Mouse (Mus musculus) layer of hippocampus, postnatal 10 days (tissue): Measurements from ENCODE around the gene Ptprd. TPM values are rescaled to one million over a fixed set of nuclear protein-coding genes. Genes with fewer than 3 reads are reported as not detected.
"Not testable (repeated sequence)": the region's sequence is repeated elsewhere in the genome, so short reads cannot be mapped to it uniquely, and the experiment has no call there.

Experiments used
- DNase-seq, 2 experiments: peaks; one replicate each; pipeline ENCODE4 v3.0.0; 2021; ENCODE audit warnings: low spot score in 2 of 2
- total RNA-seq, 2 experiments: library from RNA; stranded (reverse); gene quantifications; 2 replicates each; pipeline ENCODE4 v1.2.3; 2021

Ptprd gene
- total RNA-seq, 2 experiments from 2014 or later, result 196 to 217 TPM

DNA sequence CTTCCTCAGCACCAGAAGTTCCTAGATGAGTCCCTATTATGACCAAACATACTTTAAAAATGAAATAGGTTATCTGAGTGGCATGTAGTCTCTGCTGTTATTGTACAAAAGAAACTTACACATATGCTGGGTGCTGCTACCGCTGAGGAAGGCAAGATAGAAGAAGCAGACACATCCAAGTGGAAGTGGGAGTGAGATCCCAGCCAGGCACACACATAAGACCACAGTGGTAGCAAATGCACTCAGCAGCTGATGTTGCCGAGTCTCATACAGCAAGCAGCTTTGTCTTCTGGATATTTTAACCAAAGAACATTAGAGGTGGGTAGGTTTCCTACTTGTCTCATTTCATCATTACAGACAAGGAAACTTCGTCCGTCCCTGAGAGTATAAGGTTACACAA, 1759.5 kb downstream of the Ptprd start:
- DNase-seq, result no peak

DNA sequence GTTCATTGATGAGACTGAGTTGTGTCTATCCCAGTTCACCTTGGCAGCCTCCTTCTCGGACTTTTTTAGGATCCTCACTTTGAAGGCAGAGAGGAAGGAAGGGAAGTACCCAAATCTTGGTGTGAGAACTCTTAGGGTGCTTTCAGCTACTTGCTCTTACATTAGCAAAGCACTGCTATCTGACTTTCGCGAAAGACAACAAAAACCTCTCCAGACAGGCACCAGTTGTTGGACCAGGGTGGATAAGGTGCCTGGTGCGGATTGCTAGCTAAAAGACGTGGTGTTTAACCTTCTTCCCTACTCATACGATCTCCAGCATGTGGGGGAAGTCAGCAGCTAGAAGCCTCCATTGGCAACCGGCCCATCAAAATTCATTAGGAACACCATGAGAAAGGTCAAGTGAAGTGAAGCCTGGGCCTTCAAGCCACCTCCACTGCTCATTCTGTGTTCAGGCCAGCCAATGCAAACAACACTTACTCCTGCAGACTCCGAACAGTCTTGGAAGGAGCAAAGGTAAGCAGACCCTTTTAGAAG, 1760.7 kb downstream of the Ptprd start:
- DNase-seq, result no peak

DNA sequence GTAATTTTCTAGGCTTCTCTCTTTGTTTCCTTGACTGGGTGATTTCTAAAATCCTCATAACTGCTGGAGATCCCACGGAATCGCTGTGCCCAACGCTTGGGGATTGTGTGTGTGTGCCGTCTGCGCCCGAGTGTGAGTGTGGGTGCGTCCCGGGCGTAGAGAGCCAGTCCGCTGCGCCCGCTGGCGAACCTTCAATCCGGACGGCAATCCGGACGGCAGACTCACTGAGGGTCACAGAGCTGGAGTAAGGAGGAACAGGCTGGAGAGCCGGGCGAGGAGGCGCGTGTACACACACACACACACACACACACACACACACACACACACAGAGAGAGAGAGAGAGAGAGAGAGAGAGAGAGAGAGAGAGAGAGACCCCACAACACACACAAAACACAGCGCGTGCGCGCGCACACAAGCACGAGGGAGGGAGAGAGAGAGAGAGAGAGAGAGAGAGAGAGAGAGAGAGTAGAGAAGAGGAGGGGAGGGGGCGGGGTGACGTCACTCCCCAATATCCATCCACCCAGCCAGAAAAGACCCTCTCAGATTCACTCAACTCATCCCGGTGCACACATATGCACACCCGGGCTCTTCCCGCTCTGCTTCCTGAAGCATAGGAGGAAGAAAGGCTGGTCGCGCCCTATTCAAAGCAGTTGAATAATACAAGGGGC, 1761.3 kb downstream of the Ptprd start:
- peak; percentile 63 to 71 for DNase-seq

DNA sequence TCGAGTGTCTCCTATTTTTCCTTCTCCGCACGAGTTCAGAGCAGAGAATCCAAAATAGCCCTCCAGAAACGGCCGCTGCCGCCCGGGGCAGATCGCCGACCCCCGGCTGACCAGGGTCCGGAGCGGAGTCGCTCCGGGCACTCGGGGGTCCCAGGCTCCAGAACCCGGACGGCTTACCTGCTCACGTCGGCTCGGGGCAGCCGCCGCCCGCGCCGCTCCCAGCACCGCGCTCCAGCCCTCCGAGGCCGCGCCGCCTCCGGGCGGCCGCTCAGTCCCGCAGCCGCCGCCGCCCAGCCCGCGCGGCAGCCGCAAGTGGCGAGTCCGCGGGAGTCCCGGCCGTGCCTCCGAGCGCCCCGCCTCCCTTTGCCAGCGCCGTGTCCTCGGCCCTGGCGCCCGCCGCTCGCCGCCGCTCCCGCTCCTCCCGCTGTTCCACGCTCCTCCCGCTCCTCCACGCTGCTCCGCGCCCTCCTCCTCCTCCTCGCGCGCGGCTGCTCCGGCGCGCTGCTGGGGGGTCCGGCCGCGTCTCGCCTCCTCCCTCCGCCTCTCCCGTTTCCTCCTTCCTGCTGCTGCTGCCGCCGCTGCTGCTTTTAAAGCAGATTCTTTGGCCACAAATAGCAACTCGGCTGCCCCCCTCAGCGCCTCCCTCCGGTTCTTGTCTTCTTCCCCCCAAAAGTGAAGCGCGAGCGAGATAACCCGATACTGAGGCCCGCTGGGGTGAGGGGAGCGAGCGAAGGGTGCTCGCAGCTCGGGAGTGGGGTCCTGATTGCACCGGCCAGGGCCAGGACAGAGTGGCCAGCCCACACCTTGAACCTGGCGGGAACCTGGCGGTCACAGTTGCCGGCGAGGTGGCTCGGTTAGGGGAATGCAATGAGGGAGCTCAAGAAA, 1762.1 kb downstream of the Ptprd start:
- DNase-seq, result peak; percentile 70 to 81

DNA sequence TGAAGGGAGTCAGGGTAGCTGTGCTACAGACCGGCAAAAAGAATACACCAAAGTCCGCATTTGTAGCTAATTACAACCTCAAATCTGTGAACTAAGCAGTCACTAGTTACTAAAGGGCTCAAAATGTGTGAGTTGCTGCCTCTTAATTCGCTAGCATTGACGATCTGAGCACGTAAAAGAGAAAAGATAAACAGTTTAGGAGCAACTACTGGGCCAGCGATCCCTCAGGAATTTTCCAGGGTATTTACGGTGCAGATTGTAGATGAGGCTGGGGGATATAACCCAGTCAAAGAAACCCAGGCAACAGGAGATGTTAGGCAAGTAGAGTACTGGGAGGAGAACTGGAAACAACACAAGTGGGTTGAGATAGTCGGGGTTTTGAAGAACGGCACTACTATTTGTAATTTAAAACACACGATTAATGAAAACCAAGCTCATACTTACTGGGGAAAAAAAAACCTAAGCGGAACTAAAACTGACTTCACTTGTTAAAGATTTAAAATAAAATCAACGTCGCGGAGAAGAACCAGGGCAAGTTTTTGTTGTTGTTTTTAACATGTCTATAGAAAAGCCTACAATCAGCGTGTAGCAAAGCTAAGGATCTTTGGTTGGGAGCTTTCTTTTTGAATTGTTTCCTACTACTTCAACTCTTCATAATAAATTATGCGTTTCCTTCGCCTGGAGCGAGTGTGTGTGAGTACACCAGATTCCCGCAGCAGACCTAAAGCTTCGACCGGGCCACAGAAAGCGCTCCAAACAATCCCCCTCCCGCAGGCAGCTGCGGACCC, 1762.9 kb downstream of the Ptprd start:
- no peak for DNase-seq

DNA sequence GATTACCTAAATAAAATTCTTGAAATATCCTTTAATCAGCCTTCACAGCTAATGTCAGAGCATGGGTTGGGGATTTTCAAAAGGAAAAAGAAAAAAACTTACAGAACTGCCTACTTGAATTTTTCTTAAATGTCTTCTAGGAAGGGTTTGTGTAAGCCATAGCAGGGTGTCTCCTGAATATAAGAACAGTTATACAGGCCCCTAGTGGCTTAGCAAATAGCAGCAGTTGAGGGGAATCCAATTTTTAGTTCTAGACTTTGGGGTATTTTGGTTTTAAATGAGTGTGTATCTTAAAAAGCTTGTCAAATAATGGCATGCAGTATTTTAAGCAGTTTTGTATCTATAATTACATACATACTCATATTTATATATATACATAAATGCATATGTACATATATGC, 1764.4 kb downstream of the Ptprd start:
- no peak for DNase-seq

DNA sequence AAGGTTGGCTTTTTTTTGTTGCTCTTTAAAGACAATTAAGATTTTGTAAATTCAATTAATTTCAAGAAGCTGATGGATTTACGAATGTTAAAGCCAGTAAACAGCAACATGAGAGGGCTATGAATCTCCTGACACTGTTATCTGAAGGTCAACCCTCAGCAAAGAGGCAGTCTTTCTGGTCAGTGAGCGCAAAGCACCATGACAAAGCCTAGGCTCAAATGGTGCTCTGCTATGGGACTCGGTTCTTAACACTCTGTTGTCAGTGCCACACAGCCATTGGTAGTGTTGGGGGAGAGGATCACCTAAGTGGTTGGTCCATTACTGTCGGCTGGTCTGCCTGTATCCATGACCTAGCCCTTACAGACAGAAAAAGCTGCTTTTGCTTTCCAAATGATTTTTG, 1767.0 kb downstream of the Ptprd start:
- no peak for DNase-seq

DNA sequence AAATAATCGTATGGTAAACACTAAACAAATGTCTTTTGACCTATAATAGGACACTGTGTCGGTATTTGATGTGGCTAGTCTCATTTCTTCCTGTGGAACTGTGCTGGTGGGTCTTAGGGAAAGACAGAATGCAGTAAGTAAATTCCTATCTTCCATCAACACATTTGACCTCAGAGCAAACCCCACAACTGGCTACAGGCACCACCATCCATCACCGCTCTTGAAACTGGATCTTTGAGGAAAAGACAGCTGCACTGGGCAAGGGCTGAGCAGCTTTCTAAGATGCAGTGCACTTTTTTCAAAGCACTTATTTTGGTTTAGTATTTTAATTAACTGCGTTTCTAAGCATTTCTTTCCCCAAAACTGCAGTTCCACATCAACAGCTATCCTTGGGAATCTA, 1768.2 kb downstream of the Ptprd start:
- DNase-seq, result no peak

DNA sequence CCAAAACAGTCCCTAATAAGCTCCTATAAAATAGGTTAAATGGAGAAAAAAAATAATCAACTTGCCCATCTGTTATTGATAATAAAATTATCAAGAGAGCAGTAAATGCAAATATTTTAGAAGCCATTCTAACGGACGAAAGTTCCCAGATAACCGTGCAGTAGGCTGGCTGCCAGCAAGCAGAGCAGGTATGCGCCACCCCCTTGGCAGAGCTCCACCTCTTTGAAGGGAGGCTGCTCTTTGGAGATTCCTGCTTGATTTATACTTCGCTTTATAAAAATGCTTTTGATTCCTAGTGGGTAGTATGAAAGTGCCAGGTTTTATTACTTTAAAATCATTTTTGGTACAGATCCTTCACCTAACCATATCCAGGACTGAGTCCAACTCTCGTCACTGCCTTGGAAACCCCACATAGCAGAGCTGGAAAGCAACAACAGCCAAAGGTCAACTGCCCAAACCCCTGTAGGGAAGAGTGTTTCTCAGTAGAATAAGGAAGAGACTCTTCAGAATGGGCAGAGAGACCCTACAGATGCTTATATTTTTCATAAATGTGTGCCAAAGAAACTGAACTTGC, 1770.9 kb downstream of the Ptprd start:
- no peak for DNase-seq

DNA sequence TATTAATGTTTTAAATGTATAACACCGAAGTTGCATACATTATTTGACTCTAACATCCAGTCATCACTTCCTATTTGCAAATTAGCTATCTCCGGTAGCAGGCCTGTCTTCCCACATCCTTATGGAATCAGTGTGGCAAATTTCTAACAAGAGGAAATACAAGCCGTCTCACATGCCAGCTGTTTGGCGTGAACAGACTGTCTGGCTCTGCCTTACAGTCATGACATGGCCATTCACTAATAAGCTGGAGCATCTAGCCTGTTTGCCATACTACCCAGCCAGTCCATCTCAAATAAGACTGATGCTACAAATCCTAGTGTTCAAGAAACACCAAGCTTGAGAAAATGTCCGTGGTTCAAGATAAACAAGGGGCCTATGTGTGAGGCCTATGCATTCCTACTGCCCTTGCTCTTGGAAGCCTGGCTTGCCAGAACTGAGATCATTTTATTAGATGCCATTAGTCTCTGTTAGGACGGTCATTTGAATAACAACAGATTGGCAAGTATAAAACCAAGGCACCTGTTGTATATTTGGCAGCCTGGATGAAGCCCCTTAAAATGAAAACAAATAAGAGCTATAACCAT, 1773.2 kb downstream of the Ptprd start:
- no peak for DNase-seq

DNA sequence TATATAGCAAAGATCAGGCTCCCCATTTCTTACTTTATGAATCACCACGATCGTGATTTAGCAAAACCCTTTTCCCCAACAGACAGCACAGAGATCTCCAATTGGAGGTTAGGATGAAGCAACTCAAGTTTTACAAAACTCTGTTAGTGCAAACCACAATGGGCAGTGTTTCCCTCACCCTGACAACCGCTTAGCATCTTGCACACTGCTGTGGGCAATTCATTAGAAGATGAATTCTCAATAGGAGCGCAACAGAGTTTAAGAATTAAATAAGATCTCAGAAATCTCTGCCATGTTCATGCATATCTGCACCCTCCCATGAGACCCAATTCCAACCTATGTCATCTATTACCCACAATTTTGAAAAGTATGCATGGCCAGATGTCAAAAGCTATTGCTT, 1773.7 kb downstream of the Ptprd start:
- DNase-seq, result no peak

DNA sequence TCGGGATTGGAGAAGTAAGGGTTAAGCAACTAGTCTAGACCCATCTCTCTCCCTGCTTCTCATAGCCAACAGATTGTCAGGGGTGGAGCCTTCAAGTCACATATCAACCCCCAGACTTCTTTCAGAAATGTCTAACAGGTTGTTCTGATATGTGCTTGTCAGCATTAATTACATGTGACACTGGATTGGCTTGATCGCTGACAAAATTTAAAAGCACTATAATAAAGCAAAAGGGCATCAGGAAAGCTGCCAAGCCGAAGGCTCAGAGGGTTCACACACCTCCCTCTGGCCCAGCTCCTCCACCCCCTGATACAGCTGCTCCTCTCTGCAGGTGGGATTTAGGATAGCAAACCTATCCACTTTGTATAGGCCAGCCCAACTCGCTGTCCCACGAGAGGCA, 1775.8 kb downstream of the Ptprd start:
- DNase-seq, result no peak

DNA sequence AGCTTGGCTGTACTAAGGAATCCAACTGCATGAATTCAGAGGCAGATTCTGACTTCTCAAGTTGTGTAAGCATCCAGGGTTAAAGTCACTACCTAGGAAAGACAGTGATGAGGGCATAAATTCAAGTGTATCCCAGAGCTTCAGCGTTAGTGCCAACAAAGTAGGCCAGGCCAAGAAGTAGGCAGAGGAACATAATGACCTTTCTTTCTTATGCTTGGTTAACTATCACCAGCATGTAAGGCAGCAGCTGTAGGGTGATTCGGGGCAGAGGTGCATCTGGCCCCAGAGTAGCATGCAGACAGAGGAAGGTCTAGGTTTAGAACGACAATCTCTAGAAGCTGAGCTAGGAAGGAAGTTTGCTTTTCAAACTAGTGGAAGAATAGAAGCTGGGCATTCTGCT, 1782.0 kb downstream of the Ptprd start:
- DNase-seq, result no peak

DNA sequence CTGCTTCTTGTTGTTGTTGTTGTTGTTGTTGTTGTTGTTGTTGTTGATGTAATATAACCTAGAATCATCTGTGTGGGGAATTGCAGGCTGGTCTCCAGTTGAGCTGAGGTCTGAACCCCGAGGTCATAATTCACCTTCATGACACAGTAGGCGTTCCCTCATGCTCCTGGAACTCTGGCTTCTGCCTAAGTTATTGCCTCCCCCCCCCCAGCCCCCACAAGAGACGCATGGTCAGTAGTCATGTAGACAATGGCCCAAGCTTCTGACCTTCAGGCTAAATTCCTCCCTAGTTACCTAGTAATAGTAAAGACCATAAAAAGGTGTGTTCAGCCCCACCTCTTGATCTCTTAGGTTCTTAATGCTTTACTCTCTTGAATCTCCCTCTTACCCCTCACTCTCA, 1784.7 kb downstream of the Ptprd start:
- not testable (repeated sequence) for DNase-seq

DNA sequence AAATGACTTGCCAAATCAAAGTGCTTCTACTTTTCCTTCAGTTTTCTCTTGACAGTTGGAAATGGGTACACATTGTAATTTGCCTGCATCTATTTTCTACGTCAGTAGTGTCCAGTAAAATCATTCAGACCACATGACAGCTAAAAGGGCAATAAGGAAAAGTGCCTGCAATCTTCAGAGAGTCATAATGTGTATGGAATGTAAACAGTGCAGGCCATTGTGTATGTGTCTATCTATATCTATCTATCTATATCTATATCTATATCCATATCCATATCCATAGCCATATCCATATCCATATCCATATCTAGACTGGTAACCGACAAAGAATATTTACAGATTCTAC, 1786.6 kb downstream of the Ptprd start:
- no peak for DNase-seq

DNA sequence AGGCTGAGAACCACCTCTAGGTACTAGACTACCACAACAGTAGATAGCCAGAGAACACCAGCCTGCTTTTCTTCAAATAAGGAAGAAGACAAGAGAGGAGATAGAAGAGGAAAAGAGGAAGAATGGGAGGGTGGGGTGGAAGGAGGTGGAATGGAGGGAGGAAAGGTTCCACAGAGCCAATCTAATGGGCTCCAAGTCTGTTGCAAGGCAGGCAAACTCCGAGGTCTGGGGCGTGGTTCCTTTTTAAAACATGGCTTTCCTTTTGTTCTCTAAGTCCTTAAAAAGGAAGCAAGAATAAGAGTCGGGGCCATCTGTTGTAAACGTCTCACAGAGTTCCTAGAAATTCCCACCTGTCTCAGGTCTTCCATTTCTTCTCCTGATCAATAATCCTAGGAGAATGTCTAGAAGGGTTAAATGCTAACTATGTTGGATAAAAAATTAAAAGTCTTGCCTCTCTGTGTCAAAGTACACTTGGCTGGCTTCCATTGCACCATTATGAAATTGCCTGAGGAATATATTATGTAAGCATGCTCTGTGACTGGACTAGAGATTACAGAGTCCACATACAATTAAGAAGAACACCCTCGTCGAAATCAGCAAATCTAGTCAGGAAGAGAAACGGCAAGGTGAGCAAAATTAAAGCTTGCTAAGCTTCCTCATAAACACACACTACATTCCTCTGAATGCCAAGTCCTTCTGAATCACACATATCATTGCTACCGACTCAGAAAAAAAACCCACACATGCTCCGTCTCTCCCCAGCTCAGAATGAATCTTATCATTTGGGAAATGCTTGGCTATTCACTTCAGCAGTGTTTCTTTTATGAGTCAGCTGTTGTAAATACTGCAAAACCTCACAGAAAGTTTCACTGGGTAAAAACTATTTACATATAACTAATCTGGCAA, 1787.2 kb downstream of the Ptprd start:
- DNase-seq, result no peak

DNA sequence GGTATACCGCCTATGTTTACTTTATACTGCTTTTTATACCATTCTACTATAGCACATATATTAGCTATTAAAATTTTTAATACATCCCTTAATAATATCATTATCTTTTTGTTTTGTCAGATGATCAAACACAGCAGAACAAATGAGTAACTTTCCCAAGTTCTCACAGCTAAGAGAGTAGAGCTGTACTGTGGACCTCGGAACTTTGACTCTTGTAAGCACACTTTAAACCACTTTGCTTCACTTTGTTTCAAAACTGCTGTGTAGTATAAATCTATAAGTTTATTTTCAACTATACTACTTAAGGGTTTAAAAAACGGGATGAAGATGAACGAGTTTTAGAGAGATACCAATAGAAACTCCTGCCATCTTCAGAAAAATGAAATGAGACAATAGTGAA, 1789.6 kb downstream of the Ptprd start:
- DNase-seq, result no peak

DNA sequence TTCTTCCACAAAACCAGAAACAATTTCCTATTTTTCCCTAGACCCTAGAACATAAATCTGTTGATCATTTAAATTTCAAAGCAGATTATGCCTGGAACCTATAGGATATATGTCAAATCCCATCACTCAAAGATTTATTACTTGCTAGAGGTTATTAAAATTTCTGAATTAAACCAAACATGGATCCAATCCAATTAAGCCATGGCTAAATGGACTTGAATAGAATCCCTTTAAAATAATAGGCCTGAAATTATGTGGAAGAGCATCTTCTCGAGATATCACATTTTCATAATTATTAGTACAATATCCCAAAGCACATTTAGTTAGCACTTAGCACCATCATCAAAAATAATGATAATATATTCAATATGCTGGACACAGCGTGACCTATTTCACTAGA, 1792.1 kb downstream of the Ptprd start:
- no peak for DNase-seq

DNA sequence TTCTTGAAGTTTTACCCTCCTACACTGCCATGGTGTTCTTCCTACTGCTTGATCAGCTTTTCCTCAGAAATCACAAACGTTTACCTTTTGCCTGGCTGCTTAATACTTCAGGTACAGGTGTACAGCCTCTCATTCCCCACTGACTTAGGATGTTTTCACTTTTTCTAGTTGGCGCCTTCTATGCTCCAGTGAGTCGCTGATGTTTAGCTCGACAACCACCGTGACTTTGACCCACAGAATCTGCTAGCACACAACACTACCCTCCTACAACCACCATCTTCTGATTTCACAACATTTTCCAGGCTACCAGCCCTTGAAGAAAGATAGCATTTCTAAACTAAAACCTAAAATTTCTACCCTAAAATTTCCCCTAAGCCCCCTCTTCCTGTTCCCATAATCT, 1794.1 kb downstream of the Ptprd start:
- no peak for DNase-seq

DNA sequence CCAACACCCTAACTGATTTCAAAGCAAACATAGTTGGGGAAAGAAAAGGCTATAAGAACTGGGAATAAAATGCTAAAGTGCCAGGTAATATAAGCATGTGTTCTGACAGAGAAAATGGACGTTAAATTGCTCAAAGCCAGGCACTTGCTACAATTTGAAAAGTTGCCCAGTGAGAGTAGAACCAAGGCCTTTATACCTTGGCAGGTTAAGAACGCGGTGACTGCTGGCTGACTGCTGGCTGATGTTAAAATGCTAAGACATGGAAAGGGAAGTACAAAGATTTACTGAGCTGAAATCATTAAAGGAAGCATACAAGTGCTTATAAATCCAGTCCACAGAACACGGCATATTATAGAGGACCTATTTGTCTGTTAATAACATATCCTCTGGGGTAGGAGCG, 1796.1 kb downstream of the Ptprd start:
- no peak for DNase-seq
